Mouse (Mus musculus): ENCODE measurements at regions not wholly inside any gene's neighbourhood (a gene's known extent, or its start where the extent isn't known, plus 50 kb on each side); places are given as distances from the start of the nearest gene placed in this dataset.

- no peak for TF ChIP-seq CTCF (IDR thresholded peaks at IDR 0.05; ENCODE audit: low read depth, low read length)
- no peak for TF ChIP-seq POLR2A (IDR thresholded peaks at IDR 0.05; ENCODE audit: borderline replicate concordance, low read depth, low read length)
Observed at GRCm38 (mm10) chr15:67245658-67246268, 745.1 kb upstream of the Lrrc6 start.
